Mouse (Mus musculus): Measurements from ENCODE around the gene Serpinb6a.

GRCm38 (mm10) chr13:34021998-34022397 is 19.4 kb upstream of the Serpinb6a start:
- TF ChIP-seq CTCF (conservative IDR thresholded peaks at IDR 0.05; ENCODE audit: low read length) (no peak), NANOG (IDR thresholded peaks at IDR 0.05; ENCODE audit: borderline replicate concordance, low read length) (no peak)
